Mouse (Mus musculus) adrenal gland (tissue): ENCODE results near the gene Hpn.

Experiments
- intact Hi-C: fragments of 180-260 bp; cut with DNase I; formaldehyde crosslinking; loops from one replicate; pipeline ENCODE4 v1.15.1; 2025

The Hpn gene

DNA sequence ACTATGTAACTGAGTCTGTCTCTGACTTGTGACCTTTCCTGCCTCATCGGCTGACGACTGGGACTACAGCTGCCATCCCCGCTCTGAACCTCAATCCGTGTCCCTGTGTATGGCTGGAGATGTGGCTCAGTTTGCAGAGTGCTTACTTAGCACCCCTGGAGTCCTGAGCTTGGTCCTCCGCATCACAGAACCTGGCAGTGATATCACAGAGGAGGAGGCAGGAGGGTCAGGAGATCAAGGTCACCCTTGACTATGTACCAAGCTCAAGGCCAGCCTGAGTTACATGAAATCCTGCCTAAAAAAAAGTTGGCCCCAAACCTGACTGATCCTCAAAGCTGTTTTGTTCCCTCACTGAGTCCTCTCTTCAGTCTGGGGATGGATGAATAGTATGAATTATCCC is 57.4 kb downstream of the Hpn start:
- intact Hi-C loops, result loop anchor here (5.0 kb wide), 1 partner anchor 40 kb away; no protein-coding TSS in a partner anchor

DNA sequence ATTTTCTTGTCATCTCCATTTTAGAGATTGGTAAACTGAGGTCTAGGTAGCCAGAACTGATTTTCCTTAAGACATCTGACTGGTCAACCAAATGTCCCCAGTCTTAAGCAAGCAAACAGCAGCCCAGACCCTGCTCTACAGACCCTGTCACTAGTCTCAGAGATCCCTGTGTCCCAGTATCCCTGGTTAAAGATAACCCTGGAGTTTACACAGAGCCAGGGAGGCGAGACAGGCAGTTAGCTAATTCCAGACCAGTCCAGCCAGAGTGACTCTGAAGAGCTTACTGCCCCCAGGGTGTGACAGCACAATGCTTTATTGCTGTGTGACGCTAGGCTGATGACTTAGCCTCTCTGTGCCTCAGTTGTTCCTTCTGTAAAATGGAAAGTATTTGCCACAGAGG is 58.0 kb downstream of the Hpn start, which contains the start of gene Fxyd1:
Gene Fxyd1, minus strand, starts transcription at position 129 of the 400 bp plus-strand sequence.
- intact Hi-C loops, result loop anchor here (5.0 kb wide), 1 partner anchor 40 kb away; no protein-coding TSS in a partner anchor

DNA sequence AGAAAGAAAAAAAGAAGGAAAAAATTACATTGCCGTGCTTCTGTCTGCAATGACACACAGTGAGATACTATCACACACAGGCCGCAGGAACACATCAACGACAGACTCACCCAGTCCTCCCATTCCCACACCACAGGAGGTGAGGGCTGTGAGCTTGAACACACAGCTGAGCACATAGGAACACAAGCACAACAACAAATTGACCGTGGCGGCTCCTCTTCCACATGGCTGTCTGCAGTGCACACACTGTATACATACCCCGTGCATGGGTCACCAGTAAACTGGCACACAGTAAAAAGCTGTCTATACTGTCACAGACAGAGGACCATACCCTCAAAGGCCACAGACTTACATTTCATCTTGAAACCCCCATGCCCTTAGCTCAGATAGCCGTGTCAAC is 58.6 kb downstream of the Hpn start:
- intact Hi-C loops, result loop anchor here (5.0 kb wide), 1 partner anchor 41 kb away; no protein-coding TSS in a partner anchor

DNA sequence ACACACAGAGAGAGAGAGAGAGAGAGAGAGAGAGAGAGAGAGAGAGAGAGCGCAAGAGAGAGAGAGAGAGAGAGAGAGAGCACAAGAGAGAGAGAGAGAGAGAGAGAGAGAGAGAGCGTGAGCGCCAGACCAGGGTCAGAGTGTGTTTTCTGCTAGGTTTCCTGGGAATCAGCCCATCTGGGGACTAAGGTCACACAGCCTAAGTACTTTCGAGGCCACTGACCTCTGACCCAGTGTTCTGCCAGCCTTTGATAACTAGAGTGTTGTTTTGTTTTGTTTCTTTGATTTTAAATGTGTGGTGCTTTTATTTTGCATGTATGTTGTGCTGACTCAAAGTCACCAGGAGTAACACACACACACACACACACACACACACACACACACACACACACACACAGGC is 59.2 kb downstream of the Hpn start:
- intact Hi-C loops, result loop anchor here (5.0 kb wide), 1 partner anchor 41 kb away; no protein-coding TSS in a partner anchor

DNA sequence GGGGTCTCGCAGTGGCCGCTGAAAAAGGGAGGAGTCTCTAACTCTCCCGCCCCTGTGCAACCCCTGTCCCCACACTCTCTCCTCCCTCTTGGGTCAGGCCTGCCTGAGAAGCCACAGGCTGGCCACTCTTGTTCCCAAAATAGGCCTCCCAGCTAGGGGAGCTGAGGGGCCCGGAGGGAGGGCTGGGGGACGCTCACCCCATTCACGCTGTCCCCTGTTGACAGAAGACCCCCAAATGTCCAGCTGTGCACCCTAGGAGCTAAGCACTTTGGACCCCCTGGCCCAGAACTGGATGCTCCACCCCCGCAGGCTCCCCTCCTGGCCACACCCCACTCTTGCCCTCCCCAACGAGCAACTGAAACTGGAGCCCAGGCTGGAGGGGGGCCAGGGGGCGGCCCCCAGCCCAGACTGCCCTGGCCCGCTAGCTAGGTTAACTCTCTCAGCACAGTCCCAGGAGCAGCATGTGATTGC is 59.7 kb downstream of the Hpn start:
- intact Hi-C loops, result loop anchor here (5.0 kb wide), 1 partner anchor 42 kb away; no protein-coding TSS in a partner anchor

DNA sequence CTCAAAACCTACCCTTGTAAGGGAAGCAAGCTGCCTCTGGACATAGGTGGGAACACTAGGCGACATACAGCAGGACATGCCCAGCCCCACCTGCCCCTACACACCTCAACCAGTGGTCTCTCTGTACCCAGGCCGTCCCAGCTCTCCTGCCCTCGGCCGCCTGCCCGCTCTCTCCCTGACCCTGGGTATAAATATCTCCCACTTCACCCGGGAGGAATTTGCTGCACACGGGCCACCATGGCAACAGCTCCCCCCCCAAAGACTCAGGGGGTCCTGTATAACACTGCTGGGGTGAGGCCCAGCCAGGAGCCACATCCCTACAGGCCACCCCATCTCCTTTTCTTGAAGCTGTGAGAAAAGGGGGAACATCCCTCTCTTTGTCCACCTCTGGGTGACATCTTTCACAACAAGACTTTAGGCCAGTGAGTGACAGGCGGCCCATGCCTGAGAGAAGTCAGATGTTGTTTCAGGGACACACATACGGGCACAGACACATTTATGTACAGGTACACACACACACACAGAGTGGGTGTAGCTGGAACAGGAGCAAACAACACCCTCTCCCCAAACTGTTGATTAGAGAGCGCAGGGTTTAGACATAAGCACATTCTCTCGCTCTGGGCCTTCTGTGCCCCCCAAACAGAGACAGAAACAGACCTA is 60.3 kb downstream of the Hpn start:
- intact Hi-C loops, result loop anchor here (5.0 kb wide), 1 partner anchor 43 kb away; no protein-coding TSS in a partner anchor

DNA sequence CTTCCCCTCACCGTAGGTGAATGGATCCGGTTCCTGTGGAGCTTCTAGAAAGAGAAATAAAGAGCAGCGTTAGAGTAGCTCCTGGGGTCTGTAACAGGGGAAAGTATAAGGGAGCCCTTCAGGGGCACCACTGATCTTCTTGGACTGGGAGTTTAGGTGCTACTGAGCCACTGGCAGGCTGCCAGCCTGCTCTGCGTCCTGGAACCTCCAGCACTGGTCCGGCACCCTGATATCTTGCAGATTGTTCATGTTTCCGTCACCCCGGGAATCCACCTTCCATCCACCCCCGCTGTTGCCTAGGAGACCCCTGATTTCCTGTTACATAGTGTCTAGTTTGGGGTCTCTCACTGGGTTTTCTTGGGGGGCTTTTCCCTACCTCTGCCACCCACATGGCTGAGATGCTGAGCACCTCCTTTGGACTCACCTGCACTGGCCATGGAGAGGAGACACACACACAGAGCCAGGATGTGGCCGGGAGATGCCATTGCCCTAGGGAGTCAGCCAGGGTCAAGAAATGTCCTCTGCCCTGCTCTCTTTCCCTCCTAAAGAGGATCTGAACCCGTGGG is 61.1 kb downstream of the Hpn start:
- intact Hi-C loops, result no loop called here

DNA sequence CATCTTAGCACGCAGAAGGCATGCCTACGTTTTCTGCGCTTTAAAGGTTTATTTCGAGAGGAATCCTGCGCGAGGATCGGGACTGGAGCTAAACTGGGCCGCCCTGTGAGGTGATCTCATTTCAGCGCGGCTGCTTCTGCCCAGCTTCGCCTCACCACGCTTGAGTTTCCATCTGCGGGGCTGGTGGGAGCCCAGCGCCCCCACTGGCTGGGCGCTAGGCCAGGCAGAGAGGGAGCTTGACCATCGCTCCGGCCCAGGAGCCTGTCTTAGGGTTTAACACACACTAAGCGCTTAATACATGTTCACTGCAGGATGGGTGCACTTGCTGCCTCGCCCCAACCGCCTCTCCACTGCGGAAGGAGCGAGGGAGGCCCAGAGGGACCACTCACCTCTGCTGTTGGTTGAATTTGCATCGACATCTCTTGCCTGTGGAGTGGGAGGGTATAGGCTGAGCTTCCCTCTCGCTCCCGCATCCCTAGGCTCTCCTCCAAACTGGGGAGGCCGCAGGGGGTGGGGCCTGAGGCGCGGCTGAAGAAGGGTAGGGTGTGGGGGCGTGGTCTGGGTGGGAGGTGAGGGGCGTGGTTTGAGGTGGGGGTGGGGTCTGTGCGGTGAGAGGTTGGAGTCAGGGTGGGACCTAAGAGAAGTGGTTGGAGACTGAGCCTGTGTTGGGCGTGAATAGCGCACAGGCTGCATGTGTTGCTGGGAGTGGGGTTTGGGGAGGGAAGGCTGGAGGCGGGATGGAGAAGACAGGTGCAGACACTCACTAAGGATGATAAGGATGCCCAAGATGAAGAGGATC is 62.3 kb downstream of the Hpn start:
- intact Hi-C loops, result no loop called here

DNA sequence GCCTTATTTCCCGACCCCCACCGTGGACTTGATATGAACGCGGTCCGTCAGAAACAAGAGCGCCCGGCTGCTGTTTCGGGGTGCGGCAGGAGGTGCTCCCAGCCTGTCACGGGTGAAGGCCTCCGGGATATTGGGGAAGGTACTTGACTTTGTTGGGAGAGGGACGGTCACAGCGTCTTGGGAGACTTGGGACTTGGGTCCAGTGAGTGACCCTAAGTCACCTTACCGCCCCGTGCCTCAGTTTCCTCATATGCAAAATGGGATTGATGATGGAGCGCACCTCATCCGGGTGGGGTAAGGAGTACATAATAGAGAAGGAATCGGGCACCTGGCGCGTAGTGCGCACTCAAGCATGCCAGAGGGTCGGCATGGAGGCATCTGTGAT is 62.8 kb downstream of the Hpn start:
- intact Hi-C loops, result no loop called here

DNA sequence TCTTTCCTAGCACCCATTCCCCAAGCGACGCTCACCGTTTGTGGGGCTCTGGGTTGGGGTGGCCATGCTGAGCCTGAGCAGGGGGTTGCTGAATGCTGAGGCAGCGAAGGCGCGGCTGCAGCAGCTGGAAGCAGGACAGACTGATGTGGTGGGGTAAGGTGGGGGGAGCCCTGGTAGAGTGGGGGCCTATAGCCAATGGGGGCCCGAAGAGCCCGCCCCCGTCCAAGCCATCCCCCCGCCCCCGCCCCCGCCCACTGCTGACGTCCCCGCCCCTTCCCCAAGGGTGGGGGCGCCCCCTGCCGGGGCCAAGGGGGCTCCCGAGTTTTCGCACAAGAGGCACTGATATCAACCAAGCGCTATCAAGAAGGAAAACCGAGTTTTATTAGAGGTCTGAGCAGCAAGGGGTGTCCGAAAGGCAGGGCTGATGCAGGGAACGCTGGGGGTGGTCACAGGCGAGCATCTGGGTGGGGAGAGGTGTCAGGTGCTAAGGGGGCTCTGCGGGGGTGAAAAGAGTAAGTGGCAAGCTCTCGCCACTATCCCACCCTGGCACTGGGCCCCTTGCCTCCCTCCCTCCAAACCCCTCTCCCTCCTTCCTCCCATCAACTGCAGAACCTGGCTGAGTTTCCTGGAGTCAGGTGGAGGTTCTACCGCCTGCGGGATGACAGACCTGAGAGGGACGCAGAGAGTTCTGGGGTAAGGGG is 63.6 kb downstream of the Hpn start, which contains the start of gene Fxyd7:
Gene Fxyd7, minus strand, starts transcription at position 147 of the 701 bp plus-strand sequence.
- intact Hi-C loops, result no loop called here

DNA sequence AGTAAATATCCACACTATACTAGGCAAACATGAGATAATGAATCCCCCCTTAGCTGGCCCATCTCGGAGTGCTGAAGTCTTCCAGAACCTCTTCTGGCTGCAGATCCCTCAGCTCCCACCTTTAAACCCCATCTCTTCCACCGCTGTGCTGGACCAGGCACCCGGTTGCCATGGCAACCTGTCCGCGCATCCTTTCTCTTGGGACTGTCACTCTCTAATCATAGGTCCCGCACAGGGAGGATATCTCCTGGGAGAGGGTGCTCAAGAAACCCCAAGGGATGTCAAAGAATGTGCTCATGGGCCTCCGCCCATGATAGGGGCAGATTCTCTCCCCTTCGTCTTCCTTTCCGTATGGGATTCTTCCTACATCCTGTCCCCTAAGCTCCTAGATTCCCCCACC is 64.2 kb downstream of the Hpn start:
- intact Hi-C loops, result no loop called here

DNA sequence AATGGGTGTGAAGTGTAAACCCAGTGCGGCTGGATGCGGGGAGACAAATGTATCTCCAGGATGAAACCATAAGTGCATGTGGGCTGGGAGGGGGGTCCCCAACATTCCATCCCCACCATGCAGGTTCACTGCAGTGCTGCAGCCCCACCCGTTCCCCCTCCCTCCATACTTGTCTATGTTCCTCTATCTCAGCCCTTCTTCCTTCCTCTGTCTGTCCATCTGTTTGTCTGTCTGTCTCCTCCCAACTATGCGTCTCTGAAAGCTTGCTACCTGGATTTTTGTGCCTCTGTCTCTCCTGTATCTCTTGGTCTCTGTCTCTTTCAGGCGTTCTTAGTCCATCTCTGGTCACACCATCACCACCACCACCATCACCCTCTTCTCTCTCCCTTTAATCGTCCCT is 64.6 kb downstream of the Hpn start:
- intact Hi-C loops, result no loop called here

DNA sequence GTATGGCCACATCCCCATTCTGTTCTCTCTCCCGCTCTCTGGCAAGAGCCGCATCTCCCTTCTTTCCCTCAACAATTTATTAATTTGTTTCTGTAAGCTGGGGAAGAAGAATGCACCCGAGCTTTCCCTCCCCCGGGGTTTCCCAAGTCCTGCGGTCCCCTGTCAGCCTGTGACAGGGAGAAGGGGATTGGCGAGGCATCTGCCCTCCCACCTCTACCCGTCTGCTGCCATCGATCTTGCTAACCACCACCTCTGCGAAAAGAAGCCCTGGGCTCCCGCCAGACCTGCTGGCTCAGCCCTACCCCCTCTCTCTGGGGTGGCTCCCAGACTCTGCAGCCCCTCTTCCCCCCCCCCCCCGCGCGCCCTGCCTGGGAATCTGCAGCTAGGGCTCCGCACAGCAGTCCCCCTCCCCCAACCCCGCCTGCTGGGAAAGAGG is 65.2 kb downstream of the Hpn start:
- intact Hi-C loops, result no loop called here

DNA sequence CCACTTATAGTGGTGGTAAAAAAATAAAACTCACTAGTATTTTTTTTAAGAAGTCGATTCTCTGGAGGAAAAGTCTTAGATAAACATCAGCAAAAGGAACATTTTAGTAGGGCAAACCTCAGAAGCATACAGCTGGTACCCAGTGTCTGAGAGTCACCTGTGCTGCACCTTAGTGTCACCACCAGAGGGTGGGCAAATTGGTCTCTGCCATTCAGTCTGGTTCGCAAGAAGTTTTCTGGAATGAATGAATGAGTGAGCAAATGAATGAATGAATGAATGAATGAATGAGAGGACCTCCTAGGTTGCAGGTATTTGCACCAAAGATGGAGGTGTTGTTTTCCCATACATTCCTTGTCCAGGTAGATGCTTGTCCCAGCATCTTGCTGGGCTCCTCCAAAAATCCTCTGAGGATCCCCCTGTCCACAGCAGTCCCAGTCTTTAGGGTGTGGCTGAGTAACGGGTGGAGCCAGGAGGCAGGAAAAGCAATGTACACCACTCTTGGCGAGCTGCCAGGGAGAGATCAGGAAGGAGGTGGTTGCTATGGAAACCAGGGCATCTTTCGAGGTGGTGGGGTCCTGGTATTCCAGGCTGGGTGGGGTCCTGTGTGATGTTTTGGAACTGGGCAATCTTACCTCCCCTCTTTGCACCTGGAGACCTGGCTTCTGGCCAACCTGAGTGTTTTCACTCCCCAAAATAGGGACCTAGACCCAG is 65.8 kb downstream of the Hpn start:
- intact Hi-C loops, result no loop called here
